Mouse (Mus musculus) myocyte (in vitro differentiated cells): ENCODE measurements around the gene Zbtb11. TPM values are rescaled to one million over a fixed set of nuclear protein-coding genes. Genes with fewer than 3 reads are reported as not detected.

Experiments used
- H3K27me3 ChIP-seq: one replicate; pipeline ENCODE4 v1.6.1; 2011; ENCODE audit not compliant: control insufficient read depth, insufficient read depth, insufficient read length
- H3K36me3 ChIP-seq: one replicate; pipeline ENCODE4 v1.6.1; 2011; ENCODE audit not compliant: control insufficient read depth, insufficient read depth
- H3K4me2 ChIP-seq: one replicate; pipeline ENCODE4 v1.6.1; 2011; ENCODE audit warnings: low read depth, control low read depth
- H3K4me3 ChIP-seq: one replicate; pipeline ENCODE4 v1.5.1; 2011; ENCODE audit warnings: mild to moderate bottlenecking, control low read depth, moderate library complexity
- H3K79me2 ChIP-seq: one replicate; pipeline ENCODE4 v1.6.1; 2011; ENCODE audit not compliant: control insufficient read depth, insufficient read depth
- H3ac ChIP-seq: one replicate; pipeline ENCODE4 v1.6.1; 2011; ENCODE audit not compliant: control insufficient read depth, insufficient read length
- CEBPB ChIP-seq: IDR thresholded peaks from 2 replicates; pipeline ENCODE4 v1.6.1; 2011; ENCODE audit warnings: mild to moderate bottlenecking, moderate library complexity; ENCODE audit not compliant: poor library complexity, insufficient read depth, severe bottlenecking
- E2F4 ChIP-seq: IDR thresholded peaks from one replicate; pipeline ENCODE4 v1.6.1; 2011; ENCODE audit warnings: mild to moderate bottlenecking, control low read depth, moderate library complexity; ENCODE audit not compliant: insufficient read depth
- MAX ChIP-seq: IDR thresholded peaks from one replicate; pipeline ENCODE4 v1.6.1; 2011; ENCODE audit warnings: low read depth, mild to moderate bottlenecking, control low read depth
- MYOD1 ChIP-seq, 3 experiments: IDR thresholded peaks; one replicate each; pipeline ENCODE4 v1.6.1; 2011; ENCODE audit warnings: control low read depth in 2 of 3, low read depth in 2 of 3, mild to moderate bottlenecking in 2 of 3, moderate library complexity in 1 of 3; ENCODE audit not compliant: insufficient read length in 2 of 3, control insufficient read depth in 1 of 3
- MYOG ChIP-seq, 3 experiments: IDR thresholded peaks; one replicate each; pipeline ENCODE4 v1.6.1; 2011; ENCODE audit warnings: control low read depth in 2 of 3, low read depth in 2 of 3, mild to moderate bottlenecking in 2 of 3; ENCODE audit not compliant: insufficient read length in 2 of 3, control insufficient read depth in 1 of 3, insufficient read depth in 1 of 3
- POLR2A ChIP-seq: IDR thresholded peaks from one replicate; pipeline ENCODE4 v1.6.1; 2011; ENCODE audit warnings: low read depth, mild to moderate bottlenecking, control low read depth, moderate library complexity; ENCODE audit not compliant: insufficient read length
- POLR2AphosphoS2 ChIP-seq: IDR thresholded peaks from one replicate; pipeline ENCODE4 v1.6.1; 2011; ENCODE audit warnings: low read depth, control low read depth; ENCODE audit not compliant: insufficient read length
- REST ChIP-seq: IDR thresholded peaks from one replicate; pipeline ENCODE4 v1.6.1; 2011; ENCODE audit warnings: mild to moderate bottlenecking, control low read depth, moderate library complexity; ENCODE audit not compliant: insufficient read depth, insufficient read length
- SRF ChIP-seq: IDR thresholded peaks from one replicate; pipeline ENCODE4 v1.6.1; 2011; ENCODE audit warnings: low read depth; ENCODE audit not compliant: control insufficient read depth, insufficient read length
- TCF12 ChIP-seq: IDR thresholded peaks from one replicate; pipeline ENCODE4 v1.6.1; 2011; ENCODE audit warnings: mild to moderate bottlenecking, control low read depth; ENCODE audit not compliant: poor library complexity, insufficient read depth, severe bottlenecking
- TCF3 ChIP-seq: IDR thresholded peaks from one replicate; pipeline ENCODE4 v1.6.1; 2011; ENCODE audit warnings: low read depth, control low read depth; ENCODE audit not compliant: insufficient read length
- USF1 ChIP-seq: IDR thresholded peaks from one replicate; pipeline ENCODE4 v1.6.1; 2011; ENCODE audit warnings: low read depth, mild to moderate bottlenecking, control low read depth, moderate library complexity
- polyA plus RNA-seq: library from polyadenylated mRNA; unstranded; fragments of >200 nt; fragmentation: generic; extraction: Trizol; gene quantifications from one replicate; pipeline ENCODE4 v1.2.1, GENCODE M21; 2012; ENCODE audit warnings: missing spikeins

Gene Zbtb11
- polyA plus RNA-seq, 1 experiment, result 5.1 TPM

- Histone ChIP-seq H3K27me3 (no peaks in the 10 kb centered on the region), H3K4me3 (no peak overlapping the region), H3K4me2 (peak overlapping the region; percentile 77), H3K79me2 (peaks cover 62% of the 10 kb centered on the region), H3ac (no peak overlapping the region), H3K36me3 (peaks cover 34% of the 10 kb centered on the region)
- TF ChIP-seq MYOG (IDR thresholded peaks at IDR 0.05; ENCODE audit: control insufficient read depth in 1 of 3, insufficient read depth in 1 of 3, insufficient read length in 2 of 3, low read depth in 2 of 3), result peak in 1 of 3 experiments; percentile 21
- TF ChIP-seq MAX, result peak; percentile 40
- TF ChIP-seq SRF, result no peak
- TF ChIP-seq CEBPB, result 0 out of 2 replicates have a peak, but pooled peaks have one; percentile 21
- TF ChIP-seq POLR2AphosphoS2, result no peak
Observed at GRCm38 (mm10) chr16:55971735-55972615, 1.7 kb upstream of the Zbtb11 start.

- TF ChIP-seq MYOD1 (IDR thresholded peaks at IDR 0.05; ENCODE audit: control insufficient read depth in 1 of 3, insufficient read length in 2 of 3, low read depth in 2 of 3), result no peak
- TF ChIP-seq POLR2AphosphoS2, result peak; percentile 68
- Histone ChIP-seq H3K36me3 (peaks cover 26% of the 10 kb centered on the region), H3ac (no peak overlapping the region), H3K4me3 (peak overlapping the region; percentile 49), H3K4me2 (peak overlapping the region; percentile 77), H3K79me2 (peaks cover 62% of the 10 kb centered on the region), H3K27me3 (no peaks in the 10 kb centered on the region)
Observed at GRCm38 (mm10) chr16:55972626-55973201, 969 bp upstream of the Zbtb11 start.

- no peak for TF ChIP-seq E2F4
- peak; percentile 83 for TF ChIP-seq POLR2A
- TF ChIP-seq POLR2AphosphoS2, result peak; percentile 71
- TF ChIP-seq MYOD1 (IDR thresholded peaks at IDR 0.05; ENCODE audit: control insufficient read depth in 1 of 3, insufficient read length in 2 of 3, low read depth in 2 of 3), result peak in 1 of 3 experiments; percentile 23
- H3K79me2 ChIP-seq, result peaks cover 64% of the 10 kb centered on the region
- peak overlapping the region; percentile 93 for H3K4me2 ChIP-seq
- H3ac ChIP-seq, result peak overlapping the region; percentile 81
- H3K27me3 ChIP-seq, result no peaks in the 10 kb centered on the region
- peaks cover 23% of the 10 kb centered on the region for H3K36me3 ChIP-seq
- peak overlapping the region; percentile 49 for H3K4me3 ChIP-seq
Observed at GRCm38 (mm10) chr16:55974256-55974902, 696 bp downstream of the Zbtb11 start.

- H3ac ChIP-seq, result peak overlapping the region; percentile 81
- H3K4me3 ChIP-seq, result peak overlapping the region; percentile 49
- peaks cover 65% of the 10 kb centered on the region for H3K79me2 ChIP-seq
- H3K36me3 ChIP-seq, result peaks cover 18% of the 10 kb centered on the region
- TF ChIP-seq E2F4 (no peak), USF1 (peak; percentile 30), MAX (no peak), CEBPB (no peak), MYOG (IDR thresholded peaks at IDR 0.05; ENCODE audit: control insufficient read depth in 1 of 3, insufficient read depth in 1 of 3, insufficient read length in 2 of 3, low read depth in 2 of 3) (no peak)
- H3K27me3 ChIP-seq, result no peaks in the 10 kb centered on the region
- peak overlapping the region; percentile 93 for H3K4me2 ChIP-seq
Observed at GRCm38 (mm10) chr16:55974903-55975285, 1.2 kb downstream of the Zbtb11 start.

GRCm38 (mm10) chr16:55986001-55986400 lies 12.3 kb downstream of the Zbtb11 start:
- TF ChIP-seq USF1 (no peak), SRF (no peak)
- Histone ChIP-seq H3K4me2 (no peak overlapping the region), H3K27me3 (no peaks in the 10 kb centered on the region), H3K4me3 (no peak overlapping the region), H3K79me2 (peaks cover 41% of the 10 kb centered on the region), H3ac (no peak overlapping the region), H3K36me3 (peaks cover 38% of the 10 kb centered on the region)

- Histone ChIP-seq H3ac (no peak overlapping the region), H3K27me3 (no peaks in the 10 kb centered on the region), H3K4me2 (no peak overlapping the region), H3K36me3 (peaks cover 38% of the 10 kb centered on the region), H3K4me3 (no peak overlapping the region), H3K79me2 (peaks cover 18% of the 10 kb centered on the region)
- TF ChIP-seq SRF (no peak), MYOG (IDR thresholded peaks at IDR 0.05; ENCODE audit: control insufficient read depth in 1 of 3, insufficient read depth in 1 of 3, insufficient read length in 2 of 3, low read depth in 2 of 3) (no peak), MAX (no peak), E2F4 (no peak), CEBPB (no peak), TCF12 (no peak), POLR2AphosphoS2 (no peak), USF1 (no peak), POLR2A (no peak), MYOD1 (IDR thresholded peaks at IDR 0.05; ENCODE audit: control insufficient read depth in 1 of 3, insufficient read length in 2 of 3, low read depth in 2 of 3) (no peak), TCF3 (no peak), REST (no peak)
Observed at GRCm38 (mm10) chr16:55990311-55990710, 16.6 kb downstream of the Zbtb11 start.
